Mouse (Mus musculus) stomach, postnatal 0 days (tissue): Measurements from ENCODE around the gene Rap2a.

ENCODE experiments used
- CTCF ChIP-seq: IDR thresholded peaks from 2 replicates; pipeline ENCODE4 v1.5.1; 2016; ENCODE audit warnings: antibody characterized with exemption, low read depth, mild to moderate bottlenecking, moderate library complexity
- EP300 ChIP-seq: optimal IDR thresholded peaks from 2 replicates; pipeline ENCODE3; 2016; ENCODE audit warnings: antibody characterized with exemption

GRCm38 (mm10) chr14:120499096-120499495, 20.9 kb downstream of the Rap2a start:
- TF ChIP-seq EP300, result no peak
- no peak for TF ChIP-seq CTCF
